Mouse (Mus musculus) midbrain, embryonic 11.5 days (tissue): ENCODE measurements around the gene Gm29776. TPM values are rescaled to one million over a fixed set of nuclear protein-coding genes. Genes with fewer than 3 reads are reported as not detected.

Experiments
- ATAC-seq: fragments of 200-750 bp; cut with Nextera tagmentation; 2 replicates; pipeline ENCODE4 v1.8.0; 2017; ENCODE audit warnings: moderate TSS enrichment, moderate library complexity; ENCODE audit not compliant: low FRiP score
- DNase-seq: peaks from one replicate; pipeline ENCODE4 v3.0.0; 2015; ENCODE audit warnings: low spot score; ENCODE audit errors: missing footprints
- H3K27ac ChIP-seq: fragments of 300-500 bp; sonication (generic); 2 replicates; pipeline ENCODE4 v1.5.1; 2014; ENCODE audit warnings: low read depth, low read length
- H3K27me3 ChIP-seq: fragments of 300-500 bp; sonication (generic); 2 replicates; pipeline ENCODE4 v1.6.1; 2014; ENCODE audit warnings: mild to moderate bottlenecking, low read length, moderate library complexity, mixed read lengths; ENCODE audit not compliant: control insufficient read depth, insufficient read depth
- H3K36me3 ChIP-seq: fragments of 300-500 bp; sonication (generic); 2 replicates; pipeline ENCODE4 v1.6.1; 2014; ENCODE audit warnings: mild to moderate bottlenecking, low read length, moderate library complexity, mixed read lengths; ENCODE audit not compliant: control insufficient read depth, insufficient read depth
- H3K4me1 ChIP-seq: fragments of 300-500 bp; sonication (generic); 2 replicates; pipeline ENCODE4 v1.6.1; 2014; ENCODE audit warnings: low read length; ENCODE audit not compliant: control insufficient read depth, insufficient read depth
- H3K4me2 ChIP-seq: fragments of 300-500 bp; sonication (generic); 2 replicates; pipeline ENCODE4 v1.6.1; 2014; ENCODE audit warnings: mild to moderate bottlenecking, moderate library complexity
- H3K4me3 ChIP-seq: fragments of 300-500 bp; sonication (generic); 2 replicates; pipeline ENCODE4 v1.5.1; 2014; ENCODE audit warnings: low read depth, low read length
- H3K9ac ChIP-seq: fragments of 300-500 bp; sonication (generic); 2 replicates; pipeline ENCODE4 v1.6.1; 2014; ENCODE audit warnings: low read length
- H3K9me3 ChIP-seq: fragments of 300-500 bp; sonication (generic); 2 replicates; pipeline ENCODE4 v1.6.1; 2016; ENCODE audit warnings: low read length; ENCODE audit not compliant: control insufficient read depth
- WGBS: fragments of 180-500 bp; shearing (Covaris S2); extraction: QIAGEN DNeasy Blood & Tissue Kit; methylation state at CpG from one replicate; pipeline ENCODE4 v1.1.7; 2014; 5-methylcytosine and 5-hydroxymethylcytosine counted together
- polyA plus RNA-seq: library from polyadenylated mRNA; unstranded; fragments of >200 nt; fragmentation: Nextera tagmentation; extraction: Ambion mirVana; gene quantifications from 2 replicates; pipeline ENCODE4 v1.2.1, GENCODE M21; 2014

Gene Gm29776
- polyA plus RNA-seq, 1 experiment from 2014 or later = 0.11 TPM

DNA sequence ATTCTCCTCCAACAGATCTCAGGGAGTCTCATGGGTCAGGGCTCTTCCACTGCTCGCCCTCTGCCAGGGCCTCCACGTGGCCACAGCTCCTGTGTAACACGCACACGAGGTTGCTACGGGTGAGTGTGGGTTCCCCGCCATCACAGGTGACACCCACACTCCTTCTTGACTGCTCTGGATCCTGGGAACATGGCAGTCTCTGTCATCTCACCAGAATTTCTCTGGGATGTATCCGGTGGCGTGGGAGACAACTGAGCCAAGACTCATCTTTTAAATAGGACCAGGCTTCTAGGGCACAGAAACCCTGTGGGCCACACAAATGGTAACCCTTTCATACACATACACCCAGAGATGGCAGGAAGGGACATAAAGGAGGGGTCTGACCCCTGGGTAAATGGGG, 33.6 kb upstream of the Gm29776 start:
- Histone ChIP-seq H3K9me3 (no peaks in the 10 kb centered on the region), H3K27me3 (no peaks in the 10 kb centered on the region; the same call in 1 of the 2 replicates), H3K9ac (no peak overlapping the region), H3K36me3 (no peaks in the 10 kb centered on the region), H3K4me3 (no peak overlapping the region), H3K27ac (no peak overlapping the region), H3K4me1 (peaks cover 6% of the 10 kb centered on the region), H3K4me2 (no peak overlapping the region)
- 88% methylated on average over 8 of the region's 8 CpGs for whole genome bisulfite sequencing
- no peak for ATAC-seq
- DNase-seq = no peak

DNA sequence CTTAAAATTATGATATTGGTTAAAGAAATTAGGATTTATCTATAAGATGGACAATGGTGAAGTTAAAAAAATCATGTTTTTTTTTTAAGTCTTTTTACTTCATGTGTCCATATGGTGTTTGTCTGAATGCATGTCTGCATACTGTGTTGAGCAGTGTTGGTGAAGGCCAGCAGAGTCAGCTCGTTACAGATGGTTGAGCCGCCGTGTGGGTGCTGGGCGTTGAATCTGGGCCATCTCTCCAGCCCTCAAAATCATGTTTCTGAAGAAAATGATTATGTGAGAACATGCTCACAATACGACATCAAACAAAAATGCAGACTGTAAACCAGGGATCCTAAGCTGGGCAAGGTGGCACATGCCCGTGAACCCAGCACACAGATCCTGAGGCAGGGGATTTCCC, 31.7 kb upstream of the Gm29776 start:
- no peak overlapping the region for H3K4me2 ChIP-seq
- H3K9me3 ChIP-seq = no peaks in the 10 kb centered on the region
- H3K4me1 ChIP-seq = no peaks in the 10 kb centered on the region
- no peak overlapping the region for H3K9ac ChIP-seq
- ATAC-seq (no peak), DNase-seq (no peak)
- no peak overlapping the region for H3K4me3 ChIP-seq
- H3K27ac ChIP-seq = no peak overlapping the region
- H3K36me3 ChIP-seq = no peaks in the 10 kb centered on the region
- 91% methylated on average over 6 of the region's 6 CpGs for WGBS
- no peaks in the 10 kb centered on the region for H3K27me3 ChIP-seq

DNA sequence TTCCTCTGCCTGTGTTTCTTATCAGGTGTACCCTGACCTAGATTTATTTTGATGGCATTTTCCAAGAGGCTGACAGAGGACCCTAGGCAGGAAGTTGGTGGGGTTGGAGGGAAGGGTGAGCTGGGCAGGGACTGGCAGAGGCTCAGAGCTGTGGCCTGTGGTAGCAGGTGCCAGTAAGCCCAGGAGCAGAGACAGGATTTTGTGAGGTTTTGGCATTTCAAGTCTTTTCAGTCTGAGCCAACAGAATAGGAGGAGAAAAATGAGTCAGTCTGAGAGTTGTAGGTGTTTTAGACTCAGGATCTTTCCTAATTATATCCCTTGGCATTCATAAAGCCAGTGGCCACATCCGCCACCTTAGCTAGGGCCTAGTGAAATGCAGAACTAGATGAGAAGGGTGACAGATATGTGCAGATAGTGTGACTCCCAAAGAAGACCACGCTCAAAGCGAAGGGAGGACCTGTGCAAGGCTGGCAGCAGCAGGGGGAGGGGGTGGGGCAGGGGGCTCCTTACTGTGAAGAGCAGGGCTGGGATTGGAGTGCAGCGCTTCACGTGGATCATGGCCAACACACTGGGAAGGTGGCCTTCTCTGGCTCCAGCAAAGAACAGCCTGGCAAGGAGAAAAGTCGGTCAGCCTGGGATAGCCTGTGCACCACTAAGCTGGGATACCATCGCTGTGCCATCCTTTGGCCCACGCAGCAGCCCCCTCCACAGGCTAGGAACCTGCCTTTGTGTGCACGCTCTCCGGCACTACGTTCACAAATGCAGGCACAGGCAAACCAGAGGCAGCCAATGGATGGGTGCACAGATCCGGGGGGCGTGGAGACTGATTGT, 30.4 kb upstream of the Gm29776 start:
- Histone ChIP-seq H3K9me3 (no peaks in the 10 kb centered on the region), H3K27me3 (no peaks in the 10 kb centered on the region), H3K36me3 (no peaks in the 10 kb centered on the region), H3K4me2 (no peak overlapping the region), H3K9ac (no peak overlapping the region), H3K4me3 (no peak overlapping the region), H3K27ac (no peak overlapping the region), H3K4me1 (no peaks in the 10 kb centered on the region)
- DNase-seq = no peak
- no peak for ATAC-seq
- 66% methylated on average over 13 of the region's 13 CpGs for WGBS

DNA sequence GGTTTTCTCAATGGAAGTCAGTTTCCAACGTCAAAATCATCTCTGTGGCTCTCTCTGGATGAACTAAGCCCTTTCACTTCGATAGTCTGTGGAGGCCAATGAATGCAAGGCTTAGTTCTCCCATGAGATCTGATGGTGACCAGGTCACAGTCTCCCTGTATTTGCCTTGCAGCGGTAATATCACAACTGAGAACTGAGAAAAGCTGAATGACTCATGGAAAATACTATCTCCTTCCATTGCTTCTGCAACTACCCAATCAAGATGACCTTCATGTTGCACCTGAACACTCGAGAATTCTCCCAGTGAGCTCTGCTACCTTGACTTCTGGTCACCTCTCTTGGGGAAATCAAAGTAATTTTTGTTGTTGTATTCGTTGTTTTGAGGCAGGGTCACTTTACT, 28.9 kb upstream of the Gm29776 start:
- 78% methylated on average over 5 of the region's 5 CpGs for WGBS
- DNase-seq (no peak), ATAC-seq (no peak)
- Histone ChIP-seq H3K27me3 (no peaks in the 10 kb centered on the region), H3K4me1 (no peaks in the 10 kb centered on the region), H3K4me3 (no peak overlapping the region), H3K9me3 (no peaks in the 10 kb centered on the region), H3K9ac (no peak overlapping the region), H3K27ac (no peak overlapping the region), H3K36me3 (no peaks in the 10 kb centered on the region), H3K4me2 (no peak overlapping the region)

DNA sequence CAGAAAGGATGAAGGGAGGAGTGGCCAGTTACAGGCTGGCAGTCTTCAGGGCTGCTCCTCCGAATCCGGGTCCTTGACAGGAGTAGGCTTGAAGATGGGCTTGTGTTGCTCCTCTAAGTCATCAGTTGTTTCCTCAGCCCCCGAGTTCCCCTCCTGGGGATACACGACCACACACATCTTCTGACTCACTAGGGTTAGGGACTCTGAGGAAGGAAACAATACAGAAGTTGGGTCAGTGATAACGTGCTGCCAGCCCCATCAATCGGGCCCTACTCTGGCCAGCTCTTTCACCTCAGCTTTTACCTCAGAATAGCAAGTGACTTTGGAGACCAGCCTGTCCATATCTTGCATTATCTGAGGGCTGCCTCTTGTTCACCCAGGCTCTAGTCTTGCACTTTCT, 25.4 kb upstream of the Gm29776 start:
- ATAC-seq (no peak), DNase-seq (no peak)
- Histone ChIP-seq H3K36me3 (no peaks in the 10 kb centered on the region), H3K4me1 (no peaks in the 10 kb centered on the region), H3K9me3 (no peaks in the 10 kb centered on the region), H3K9ac (no peak overlapping the region), H3K27me3 (no peaks in the 10 kb centered on the region), H3K4me3 (no peak overlapping the region), H3K4me2 (no peak overlapping the region), H3K27ac (no peak overlapping the region)
- WGBS = 78% methylated on average over 6 of the region's 6 CpGs

DNA sequence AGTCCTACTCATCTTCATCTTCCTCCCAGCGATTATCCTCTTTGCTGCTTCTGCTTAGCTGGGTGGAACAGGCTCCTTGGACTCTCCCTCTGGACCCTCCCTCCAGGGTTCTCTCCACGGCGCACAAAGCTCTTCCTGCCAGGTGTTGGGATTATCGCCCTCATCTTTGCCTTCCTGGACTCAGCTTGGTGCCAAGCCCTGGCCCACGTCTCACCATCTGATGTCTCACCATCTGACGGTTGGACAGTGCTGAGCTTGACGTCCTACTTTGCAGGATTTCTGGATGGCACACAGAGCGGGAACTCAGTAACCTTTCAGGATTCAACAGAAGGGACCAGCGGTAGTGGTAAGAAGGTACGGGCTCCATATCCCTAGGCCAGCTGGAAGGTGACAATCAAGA, 23.1 kb upstream of the Gm29776 start:
- no peak overlapping the region for H3K9ac ChIP-seq
- H3K27me3 ChIP-seq = no peaks in the 10 kb centered on the region
- no peak overlapping the region for H3K4me2 ChIP-seq
- H3K4me3 ChIP-seq = no peak overlapping the region
- ATAC-seq = no peak
- H3K36me3 ChIP-seq = no peaks in the 10 kb centered on the region
- H3K9me3 ChIP-seq = no peaks in the 10 kb centered on the region
- 81% methylated on average over 10 of the region's 10 CpGs for WGBS
- no peak for DNase-seq
- no peak overlapping the region for H3K27ac ChIP-seq
- no peaks in the 10 kb centered on the region for H3K4me1 ChIP-seq

DNA sequence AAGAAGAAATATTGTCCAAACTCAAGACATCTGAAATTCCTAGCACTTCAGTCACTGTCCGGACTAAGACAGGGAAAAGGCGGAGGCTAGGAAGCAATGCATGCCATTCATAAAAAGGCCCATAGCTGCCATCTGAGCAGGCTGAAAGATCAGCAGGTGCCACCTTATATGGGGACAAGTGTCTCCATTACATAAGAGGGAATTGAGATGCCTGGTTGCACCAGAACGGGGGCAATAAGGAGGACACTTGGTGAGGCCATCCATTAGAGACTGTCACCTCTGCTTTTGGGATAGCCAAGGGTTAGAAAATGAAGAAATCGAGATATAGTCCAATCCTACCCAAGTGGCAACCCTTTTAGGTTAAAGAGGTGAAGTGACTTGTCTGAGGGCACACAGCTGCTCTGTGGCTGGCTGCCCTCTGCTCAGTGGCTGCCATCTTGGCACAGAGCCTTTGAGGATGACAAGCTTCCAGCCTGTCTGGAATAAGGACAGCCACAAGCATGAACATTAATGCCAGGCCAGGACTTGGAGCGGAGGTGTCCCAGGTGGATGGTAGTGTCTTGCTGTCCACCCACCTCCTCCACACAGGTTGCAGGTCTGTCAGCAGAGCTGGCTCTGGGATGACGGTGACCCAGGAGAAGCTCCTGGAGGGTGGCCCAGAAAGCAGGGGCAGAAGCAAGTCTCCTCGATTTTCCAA, 22.2 kb upstream of the Gm29776 start:
- no peaks in the 10 kb centered on the region for H3K4me1 ChIP-seq
- DNase-seq (no peak), ATAC-seq (no peak)
- no peaks in the 10 kb centered on the region for H3K27me3 ChIP-seq
- WGBS = 85% methylated on average over 7 of the region's 7 CpGs
- H3K9ac ChIP-seq = no peak overlapping the region
- no peaks in the 10 kb centered on the region for H3K9me3 ChIP-seq
- no peaks in the 10 kb centered on the region for H3K36me3 ChIP-seq
- H3K4me3 ChIP-seq = no peak overlapping the region
- H3K27ac ChIP-seq = no peak overlapping the region
- H3K4me2 ChIP-seq = no peak overlapping the region

DNA sequence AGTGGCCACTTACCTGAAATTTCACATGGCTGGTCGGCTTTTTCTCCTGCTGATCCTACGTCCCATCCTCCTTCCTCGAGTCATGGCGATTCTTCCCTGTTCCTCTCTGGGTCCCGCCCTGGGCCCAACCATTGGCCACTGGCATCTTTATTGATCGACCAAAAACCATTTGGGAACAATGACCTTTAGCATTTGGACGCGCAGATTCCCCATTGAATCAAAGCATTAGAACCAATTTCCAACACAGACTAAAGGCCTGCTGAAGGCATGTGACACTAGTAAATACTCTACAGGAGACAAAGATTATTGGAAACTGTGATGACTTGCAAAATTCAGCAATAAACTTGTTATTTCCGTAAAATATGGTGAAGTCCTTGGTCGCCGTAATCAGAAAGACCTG, 21.4 kb upstream of the Gm29776 start:
- H3K4me3 ChIP-seq = no peak overlapping the region
- H3K4me2 ChIP-seq = no peak overlapping the region
- ATAC-seq (no peak), DNase-seq (no peak)
- H3K4me1 ChIP-seq = no peaks in the 10 kb centered on the region
- no peak overlapping the region for H3K9ac ChIP-seq
- no peak overlapping the region for H3K27ac ChIP-seq
- no peaks in the 10 kb centered on the region for H3K36me3 ChIP-seq
- H3K9me3 ChIP-seq = no peaks in the 10 kb centered on the region
- WGBS = 90% methylated on average over 11 of the region's 11 CpGs
- H3K27me3 ChIP-seq = no peaks in the 10 kb centered on the region

DNA sequence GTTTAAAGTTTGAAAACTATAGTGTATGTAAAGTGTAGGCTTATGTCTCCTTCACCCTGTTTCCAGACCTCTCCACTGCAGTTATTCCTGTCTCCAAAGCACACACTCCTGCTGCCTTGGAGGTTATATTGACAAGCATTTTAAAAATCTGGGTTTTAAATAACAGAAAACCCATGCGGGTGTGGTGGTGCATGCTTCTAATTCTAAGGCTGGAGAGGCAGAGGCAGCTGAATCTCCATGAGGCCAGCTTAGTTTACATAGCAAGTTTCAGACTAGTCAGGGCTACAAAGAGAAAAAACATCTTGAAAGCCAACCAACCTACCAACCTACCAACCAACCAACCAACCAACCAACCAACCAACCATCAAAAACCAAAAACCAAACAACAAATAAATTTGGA, 16.8 kb upstream of the Gm29776 start:
- no peak overlapping the region for H3K9ac ChIP-seq
- H3K9me3 ChIP-seq = no peaks in the 10 kb centered on the region
- no peak overlapping the region for H3K27ac ChIP-seq
- peaks cover 3% of the 10 kb centered on the region; the same call in 1 of the 2 replicates for H3K4me1 ChIP-seq
- no peak overlapping the region for H3K4me3 ChIP-seq
- DNase-seq = no peak
- no peaks in the 10 kb centered on the region for H3K27me3 ChIP-seq
- 85% methylated on average over 1 of the region's 1 CpGs for WGBS
- no peak for ATAC-seq
- H3K4me2 ChIP-seq = no peak overlapping the region
- H3K36me3 ChIP-seq = no peaks in the 10 kb centered on the region
